Mouse (Mus musculus): Measurements from ENCODE around the gene Unc5b. TPM values are rescaled to one million over a fixed set of nuclear protein-coding genes. Genes with fewer than 3 reads are reported as not detected.

The Unc5b gene
- total RNA-seq, 2 experiments from 2014 or later = 4.1 to 6.7 TPM

- DNase-seq (ENCODE audit: low spot score in 2 of 2) = no peak
Measured at GRCm38 (mm10) chr10:60801168-60801897, 30.0 kb downstream of the Unc5b start.

- no peak for DNase-seq (ENCODE audit: low spot score in 2 of 2)
Measured at GRCm38 (mm10) chr10:60800295-60801167, 30.9 kb downstream of the Unc5b start.

GRCm38 (mm10) chr10:60797682-60798422 is 33.5 kb downstream of the Unc5b start:
- no peak for DNase-seq (ENCODE audit: low spot score in 2 of 2)

GRCm38 (mm10) chr10:60796474-60796873 is 34.9 kb downstream of the Unc5b start:
- no peak for DNase-seq (ENCODE audit: low spot score in 2 of 2)

- no peak for DNase-seq (ENCODE audit: low spot score in 2 of 2)
Measured at GRCm38 (mm10) chr10:60796028-60796427, 35.4 kb downstream of the Unc5b start.

- no peak for DNase-seq (ENCODE audit: low spot score in 2 of 2)
Measured at GRCm38 (mm10) chr10:60794792-60795191, 36.6 kb downstream of the Unc5b start.

- DNase-seq (ENCODE audit: low spot score in 2 of 2) = no peak
Measured at GRCm38 (mm10) chr10:60794374-60794773, 37.0 kb downstream of the Unc5b start.

- DNase-seq (ENCODE audit: low spot score in 2 of 2) = no peak
Measured at GRCm38 (mm10) chr10:60792841-60793240, 38.5 kb downstream of the Unc5b start.

GRCm38 (mm10) chr10:60792365-60792764 is 39.0 kb downstream of the Unc5b start:
- no peak for DNase-seq (ENCODE audit: low spot score in 2 of 2)

- DNase-seq (ENCODE audit: low spot score in 2 of 2) = no peak
Measured at GRCm38 (mm10) chr10:60790912-60791311, 40.5 kb downstream of the Unc5b start.

- DNase-seq (ENCODE audit: low spot score in 2 of 2) = no peak
Measured at GRCm38 (mm10) chr10:60787303-60788074, 43.9 kb downstream of the Unc5b start.

GRCm38 (mm10) chr10:60783608-60784007 is 47.8 kb downstream of the Unc5b start:
- no peak for DNase-seq (ENCODE audit: low spot score in 2 of 2)

- DNase-seq (ENCODE audit: low spot score in 2 of 2) = peak; percentile 77 to 82
Measured at GRCm38 (mm10) chr10:60779628-60780027, 51.8 kb downstream of the Unc5b start.

- peak in 1 of 2 experiments; percentile 36 for DNase-seq (ENCODE audit: low spot score in 2 of 2)
Measured at GRCm38 (mm10) chr10:60778542-60778941, 52.8 kb downstream of the Unc5b start.

GRCm38 (mm10) chr10:60775473-60775872 is 55.9 kb downstream of the Unc5b start:
- no peak for DNase-seq (ENCODE audit: low spot score in 2 of 2)

GRCm38 (mm10) chr10:60774616-60775015 is 56.8 kb downstream of the Unc5b start:
- no peak for DNase-seq (ENCODE audit: low spot score in 2 of 2)

GRCm38 (mm10) chr10:60770855-60771254 is 60.5 kb downstream of the Unc5b start:
- no peak for DNase-seq (ENCODE audit: low spot score in 2 of 2)

GRCm38 (mm10) chr10:60768614-60769013 is 62.8 kb downstream of the Unc5b start:
- no peak for DNase-seq (ENCODE audit: low spot score in 2 of 2)

GRCm38 (mm10) chr10:60767400-60767799 is 64.0 kb downstream of the Unc5b start:
- no peak for DNase-seq (ENCODE audit: low spot score in 2 of 2)

- DNase-seq (ENCODE audit: low spot score in 2 of 2) = no peak
Measured at GRCm38 (mm10) chr10:60762126-60762525, 69.3 kb downstream of the Unc5b start.

GRCm38 (mm10) chr10:60760377-60760776 is 71.0 kb downstream of the Unc5b start:
- peak; percentile 87 to 88 for DNase-seq (ENCODE audit: low spot score in 2 of 2)

Data from adrenal gland, adult 18-20 months (tissue).